Mouse (Mus musculus) neural tube, embryonic 15.5 days (tissue): ENCODE measurements around the gene Cep41. TPM values are rescaled to one million over a fixed set of nuclear protein-coding genes. Genes with fewer than 3 reads are reported as not detected.
A peak's percentile ranks its signal among the peaks of the same experiment; 100 is the strongest.

Experiments used
- ATAC-seq: fragments of 200-750 bp; cut with Nextera tagmentation; 2 replicates; pipeline ENCODE4 v1.8.0; 2017; ENCODE audit warnings: mild to moderate bottlenecking, moderate TSS enrichment, moderate library complexity; ENCODE audit not compliant: low FRiP score
- H3K27ac ChIP-seq: fragments of 300-500 bp; sonication (generic); replicated peaks from 2 replicates; pipeline ENCODE4 v1.5.1; 2015; ENCODE audit warnings: mild to moderate bottlenecking, inconsistent platforms
- H3K27me3 ChIP-seq: fragments of 300-500 bp; sonication (generic); replicated peaks from 2 replicates; pipeline ENCODE4 v1.6.1; 2015; ENCODE audit warnings: inconsistent platforms
- H3K36me3 ChIP-seq: fragments of 300-500 bp; sonication (generic); 2 replicates; pipeline ENCODE4 v1.6.1; 2015; ENCODE audit warnings: inconsistent platforms
- H3K4me1 ChIP-seq: fragments of 300-500 bp; sonication (generic); 2 replicates; pipeline ENCODE4 v1.6.1; 2015; ENCODE audit warnings: inconsistent platforms
- H3K4me2 ChIP-seq: fragments of 300-500 bp; sonication (generic); 2 replicates; pipeline ENCODE4 v1.6.1; 2015; ENCODE audit warnings: inconsistent platforms, mild to moderate bottlenecking, moderate library complexity
- H3K4me3 ChIP-seq: fragments of 300-500 bp; sonication (generic); replicated peaks from 2 replicates; pipeline ENCODE4 v1.5.1; 2015; ENCODE audit warnings: mild to moderate bottlenecking, inconsistent platforms
- H3K9ac ChIP-seq: fragments of 300-500 bp; sonication (generic); replicated peaks from 2 replicates; pipeline ENCODE4 v1.6.1; 2015; ENCODE audit warnings: mild to moderate bottlenecking, inconsistent platforms
- H3K9me3 ChIP-seq: fragments of 300-500 bp; sonication (generic); replicated peaks from 2 replicates; pipeline ENCODE4 v1.6.1; 2016; ENCODE audit warnings: inconsistent platforms
- WGBS: fragments of 180-500 bp; shearing (Covaris S2); methylation state at CpG from one replicate; pipeline ENCODE4 v1.1.7; 2015; ENCODE audit warnings: mixed read lengths; 5-methylcytosine and 5-hydroxymethylcytosine counted together
- polyA plus RNA-seq: library from polyadenylated mRNA; unstranded; fragments of >200 nt; fragmentation: Nextera tagmentation; extraction: Ambion mirVana; gene quantifications from 2 replicates; pipeline ENCODE4 v1.2.1, GENCODE M21; 2015

The Cep41 gene
- polyA plus RNA-seq, 1 experiment from 2014 or later: 11.6 TPM

DNA sequence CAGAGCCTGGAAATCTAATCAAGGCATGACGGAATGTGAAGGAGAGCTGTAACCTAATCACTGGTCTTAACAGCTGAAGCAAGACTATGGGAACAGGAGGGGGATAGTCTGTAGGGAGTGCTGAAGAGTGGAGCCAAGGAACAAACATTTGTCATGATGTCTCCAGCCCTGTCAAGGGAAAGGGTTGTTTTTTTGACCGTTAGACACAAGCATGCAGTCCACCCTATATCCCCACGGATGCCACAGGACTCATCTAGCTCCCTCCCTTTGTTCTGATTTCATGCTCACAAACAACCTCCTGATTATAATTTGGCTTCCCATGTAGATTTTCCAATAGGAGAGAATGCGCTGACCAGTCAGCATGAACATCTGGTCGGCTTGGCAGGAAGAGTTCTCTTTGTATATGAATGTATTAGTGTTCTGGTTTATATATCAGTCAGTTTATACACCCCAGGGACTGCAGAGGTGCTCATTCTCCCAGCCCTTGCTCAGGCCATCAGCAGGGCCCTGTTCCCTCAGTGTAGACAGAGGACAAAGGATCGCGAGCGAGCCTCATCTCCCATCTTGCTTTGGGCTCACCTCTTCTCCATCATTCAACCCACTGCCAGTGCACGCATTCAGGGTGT lies 10.5 kb upstream of the Cep41 start:
- no peak for ATAC-seq
- Histone ChIP-seq H3K4me1 (peaks cover 3% of the 10 kb centered on the region), H3K4me2 (no peak overlapping the region), H3K27ac (0 out of 2 replicates have a peak overlapping the region, but pooled peaks have one; percentile 18), H3K9me3 (no peaks in the 10 kb centered on the region), H3K27me3 (no peaks in the 10 kb centered on the region), H3K9ac (no peak overlapping the region), H3K36me3 (no peaks in the 10 kb centered on the region), H3K4me3 (no peak overlapping the region)
- 83% methylated on average over 9 of the region's 9 CpGs for WGBS

DNA sequence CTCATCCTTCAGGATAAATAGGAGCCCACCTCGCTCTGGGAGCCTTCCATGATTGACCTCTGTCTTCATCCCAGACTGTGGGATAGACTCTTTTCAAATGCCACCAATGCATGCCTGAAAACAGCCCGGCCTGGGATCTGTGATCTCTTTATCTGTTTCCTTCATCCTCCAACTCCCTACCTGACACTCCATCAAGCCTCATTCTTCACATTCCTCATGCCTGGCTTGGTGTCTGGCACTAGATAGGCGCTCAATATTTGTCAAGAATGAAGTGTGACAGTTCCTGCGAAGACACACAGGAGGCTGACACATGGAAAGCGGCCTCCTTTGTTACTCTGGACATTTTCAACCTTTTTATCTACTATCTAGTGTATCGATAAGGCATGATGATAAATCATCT lies 9.9 kb upstream of the Cep41 start:
- Histone ChIP-seq H3K36me3 (no peaks in the 10 kb centered on the region), H3K27ac (no peak overlapping the region), H3K9ac (no peak overlapping the region), H3K27me3 (no peaks in the 10 kb centered on the region), H3K9me3 (no peaks in the 10 kb centered on the region), H3K4me3 (no peak overlapping the region), H3K4me2 (no peak overlapping the region), H3K4me1 (no peaks in the 10 kb centered on the region)
- WGBS: 82% methylated on average over 6 of the region's 6 CpGs
- ATAC-seq: no peak

DNA sequence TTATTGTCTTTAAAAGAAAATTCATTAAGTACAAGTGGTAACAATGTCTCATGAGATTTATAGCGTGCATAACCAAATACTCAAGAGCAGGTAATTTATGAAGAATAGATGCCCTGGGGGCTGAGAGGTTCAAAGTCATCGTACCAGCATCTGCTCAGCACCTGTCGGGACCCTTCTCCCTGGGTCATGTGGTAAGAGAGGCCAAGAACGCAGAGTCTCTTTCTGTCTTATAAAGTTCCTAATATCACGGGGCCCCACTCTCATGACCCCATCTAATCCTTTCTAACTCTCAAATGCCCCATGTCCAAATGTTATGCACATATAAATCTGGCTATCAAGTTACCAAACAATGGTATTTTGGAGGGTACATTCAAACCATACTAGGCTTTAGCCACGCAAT lies 9.3 kb upstream of the Cep41 start:
- ATAC-seq: no peak
- Histone ChIP-seq H3K9ac (no peak overlapping the region), H3K36me3 (no peaks in the 10 kb centered on the region), H3K4me1 (no peaks in the 10 kb centered on the region), H3K4me2 (no peak overlapping the region), H3K27ac (no peak overlapping the region), H3K9me3 (no peaks in the 10 kb centered on the region), H3K4me3 (no peak overlapping the region), H3K27me3 (no peaks in the 10 kb centered on the region)
- 74% methylated on average over 6 of the region's 6 CpGs for WGBS

DNA sequence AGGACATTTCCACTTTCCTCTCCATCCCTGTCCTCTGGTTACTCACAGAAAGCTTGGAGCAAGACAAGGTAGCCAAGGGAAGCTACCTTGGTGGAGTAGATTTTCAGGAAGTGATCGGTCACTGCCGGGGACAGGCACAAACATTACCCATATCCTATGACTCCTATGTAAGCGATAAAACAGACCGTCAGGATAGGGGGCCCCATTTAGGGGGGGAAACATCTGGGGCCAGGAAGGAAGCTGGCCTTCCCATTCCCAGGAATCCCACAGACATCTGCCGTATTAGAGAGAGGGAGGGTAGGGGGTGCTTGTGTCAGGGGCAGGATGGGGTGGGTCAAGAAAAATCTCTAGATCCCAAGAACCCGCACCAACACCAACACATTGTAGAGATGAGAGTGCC lies 6.6 kb upstream of the Cep41 start:
- H3K4me2 ChIP-seq: no peak overlapping the region
- no peak overlapping the region for H3K4me3 ChIP-seq
- WGBS: 77% methylated on average over 6 of the region's 6 CpGs
- no peaks in the 10 kb centered on the region for H3K36me3 ChIP-seq
- H3K9me3 ChIP-seq: no peaks in the 10 kb centered on the region
- no peak overlapping the region for H3K27ac ChIP-seq
- H3K9ac ChIP-seq: no peak overlapping the region
- no peak for ATAC-seq
- H3K4me1 ChIP-seq: no peaks in the 10 kb centered on the region
- no peaks in the 10 kb centered on the region for H3K27me3 ChIP-seq

DNA sequence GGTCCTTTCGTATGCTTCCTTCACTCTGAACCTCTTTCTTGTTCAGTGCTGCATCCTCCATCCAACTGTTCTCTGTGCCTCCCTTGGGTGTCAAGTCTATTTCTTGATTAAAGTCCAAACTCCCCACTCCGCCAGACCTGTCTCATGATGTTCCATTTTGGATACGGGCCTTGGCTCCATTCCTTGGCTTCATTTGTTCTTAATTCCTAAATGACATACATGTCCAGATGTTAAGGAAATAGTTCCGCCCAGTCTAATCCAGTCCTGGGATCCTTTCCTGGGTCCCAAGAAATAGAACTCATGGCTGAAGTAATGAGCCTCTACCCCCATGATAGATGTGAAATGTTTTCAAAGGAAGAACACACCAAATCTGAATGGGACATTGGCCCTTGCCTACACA lies 4.5 kb upstream of the Cep41 start:
- ATAC-seq: no peak
- no peaks in the 10 kb centered on the region for H3K36me3 ChIP-seq
- H3K4me1 ChIP-seq: peaks cover 9% of the 10 kb centered on the region
- WGBS: 97% methylated on average over 4 of the region's 4 CpGs
- H3K27ac ChIP-seq: no peak overlapping the region
- no peak overlapping the region for H3K9ac ChIP-seq
- H3K27me3 ChIP-seq: no peaks in the 10 kb centered on the region
- no peak overlapping the region for H3K4me3 ChIP-seq
- H3K4me2 ChIP-seq: no peak overlapping the region
- H3K9me3 ChIP-seq: no peaks in the 10 kb centered on the region

DNA sequence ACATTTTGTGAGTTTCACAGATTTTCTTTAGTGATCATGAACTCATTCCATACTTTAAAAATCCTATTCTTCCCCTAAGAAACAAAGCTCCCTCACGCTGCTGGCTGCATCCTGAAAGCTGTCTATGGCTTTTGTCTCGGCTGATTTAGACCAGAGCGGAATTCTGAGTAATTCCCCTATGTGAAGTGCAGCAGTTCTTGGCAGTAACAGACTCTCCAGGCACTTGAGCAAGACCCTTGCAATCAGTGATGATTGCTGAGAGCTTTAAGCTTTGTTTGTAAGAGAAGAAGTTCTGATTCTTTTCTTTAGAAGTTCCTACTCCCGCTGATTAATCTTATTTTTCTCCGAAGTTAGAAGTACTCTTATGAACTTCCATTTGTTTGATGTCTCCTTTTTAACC lies 3.9 kb upstream of the Cep41 start:
- H3K4me3 ChIP-seq: no peak overlapping the region
- H3K27ac ChIP-seq: no peak overlapping the region
- H3K27me3 ChIP-seq: no peaks in the 10 kb centered on the region
- H3K9ac ChIP-seq: no peak overlapping the region
- 36% methylated on average over 5 of the region's 5 CpGs for WGBS
- ATAC-seq: no peak
- no peaks in the 10 kb centered on the region for H3K36me3 ChIP-seq
- no peak overlapping the region for H3K4me2 ChIP-seq
- peaks cover 15% of the 10 kb centered on the region for H3K4me1 ChIP-seq
- no peaks in the 10 kb centered on the region for H3K9me3 ChIP-seq

DNA sequence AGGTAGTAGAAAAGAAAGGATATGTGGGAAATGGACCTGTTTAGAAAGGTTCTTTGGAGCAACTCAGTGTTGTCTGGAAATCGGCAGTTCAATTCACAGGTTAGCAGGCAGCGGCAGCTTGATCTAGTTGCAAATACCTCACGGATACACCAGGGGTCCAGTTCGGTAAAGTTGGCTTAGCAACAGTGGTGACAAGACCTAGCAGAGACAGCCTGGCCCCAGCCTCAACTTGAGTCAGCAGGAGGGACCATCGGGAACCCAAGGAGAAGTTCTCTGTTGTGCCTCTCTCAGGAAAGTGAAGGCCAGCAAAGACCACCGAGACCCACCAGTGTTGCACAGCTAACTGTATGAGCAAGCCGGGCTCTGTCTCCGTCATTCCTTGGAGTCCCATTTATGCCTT lies 1.6 kb upstream of the Cep41 start:
- H3K4me2 ChIP-seq: no peak overlapping the region
- H3K9me3 ChIP-seq: no peaks in the 10 kb centered on the region
- H3K9ac ChIP-seq: no peak overlapping the region
- H3K27ac ChIP-seq: no peak overlapping the region
- H3K27me3 ChIP-seq: no peaks in the 10 kb centered on the region
- WGBS: 90% methylated on average over 8 of the region's 8 CpGs
- no peak for ATAC-seq
- H3K4me1 ChIP-seq: peaks cover 15% of the 10 kb centered on the region
- no peaks in the 10 kb centered on the region for H3K36me3 ChIP-seq
- no peak overlapping the region for H3K4me3 ChIP-seq

DNA sequence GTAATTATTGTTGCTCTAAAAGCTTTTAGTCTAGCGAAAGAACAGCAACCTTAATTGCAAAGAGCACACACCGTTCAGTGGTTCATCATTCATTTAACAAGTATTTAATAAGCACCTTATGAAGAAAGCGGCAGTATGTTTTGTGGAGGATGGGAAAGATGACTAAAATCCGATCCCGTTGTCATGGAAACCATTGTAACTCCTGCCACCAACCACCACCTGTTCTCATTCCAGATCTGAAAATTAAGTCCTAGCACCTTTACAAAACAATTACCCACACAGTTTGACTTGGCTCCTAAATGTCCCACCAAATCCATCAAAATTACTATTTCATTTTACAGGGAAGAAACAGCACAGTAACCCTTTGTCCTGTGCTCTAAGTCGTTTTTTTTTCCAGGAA lies 660 bp upstream of the Cep41 start:
- Histone ChIP-seq H3K4me1 (peaks cover 15% of the 10 kb centered on the region), H3K9ac (peak overlapping the region; percentile 40), H3K27me3 (no peaks in the 10 kb centered on the region), H3K27ac (peak overlapping the region; percentile 96), H3K4me2 (peak overlapping the region; percentile 74), H3K4me3 (peak overlapping the region; percentile 71), H3K36me3 (no peaks in the 10 kb centered on the region), H3K9me3 (no peaks in the 10 kb centered on the region)
- WGBS: 26% methylated on average over 6 of the region's 6 CpGs
- ATAC-seq: peak; percentile 24; the same call in 1 of the 2 replicates

DNA sequence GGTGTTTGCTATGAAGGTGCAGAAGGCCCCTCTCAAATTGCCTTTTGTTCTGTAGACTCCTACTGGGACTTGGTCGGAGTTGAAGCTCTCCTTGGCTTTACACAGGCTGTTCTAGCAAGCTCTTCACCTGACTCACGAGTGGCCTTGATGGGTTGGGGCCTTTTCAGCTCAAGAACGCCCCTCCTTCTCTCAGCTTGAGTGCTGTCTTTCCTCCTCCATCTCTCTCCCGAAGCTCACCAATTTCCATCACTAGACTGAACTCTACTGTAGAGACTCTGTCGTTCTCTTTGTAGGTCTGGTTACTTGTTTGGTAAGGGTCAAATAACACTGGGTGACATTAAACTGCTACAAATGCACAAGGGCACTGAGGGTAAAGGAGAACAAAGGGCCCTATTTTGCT lies 723 bp downstream of the Cep41 start:
- H3K27me3 ChIP-seq: no peaks in the 10 kb centered on the region
- H3K4me1 ChIP-seq: peaks cover 15% of the 10 kb centered on the region
- H3K9me3 ChIP-seq: no peaks in the 10 kb centered on the region
- H3K4me3 ChIP-seq: peak overlapping the region; percentile 71
- peak overlapping the region; percentile 96 for H3K27ac ChIP-seq
- H3K9ac ChIP-seq: peak overlapping the region; percentile 59
- WGBS: 84% methylated on average over 5 of the region's 5 CpGs
- peak overlapping the region; percentile 74 for H3K4me2 ChIP-seq
- H3K36me3 ChIP-seq: no peaks in the 10 kb centered on the region
- ATAC-seq: no peak; the same call in 1 of the 2 replicates

DNA sequence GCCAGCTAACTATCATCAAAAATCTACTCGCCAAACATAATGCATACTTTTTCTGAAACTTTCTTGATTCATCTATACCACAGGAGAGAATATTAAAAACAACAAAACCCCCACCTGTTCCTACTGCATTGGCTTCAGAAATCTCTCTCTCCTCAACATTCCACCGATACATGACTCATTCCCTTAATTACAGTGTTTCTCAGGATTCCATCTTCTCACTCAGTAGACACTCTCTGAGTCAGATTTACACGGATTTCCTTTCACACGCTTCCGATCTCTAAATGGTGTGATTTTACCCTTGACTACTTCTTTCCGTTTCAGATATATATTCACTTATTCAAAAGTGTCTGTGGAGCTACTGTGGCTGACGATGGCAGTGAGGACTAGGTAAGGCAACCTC lies 6.4 kb downstream of the Cep41 start:
- no peak overlapping the region for H3K9ac ChIP-seq
- no peak overlapping the region for H3K4me2 ChIP-seq
- H3K36me3 ChIP-seq: no peaks in the 10 kb centered on the region
- H3K27ac ChIP-seq: no peak overlapping the region
- H3K9me3 ChIP-seq: no peaks in the 10 kb centered on the region
- whole genome bisulfite sequencing: 97% methylated on average over 7 of the region's 7 CpGs
- no peaks in the 10 kb centered on the region for H3K27me3 ChIP-seq
- H3K4me1 ChIP-seq: 0 out of 2 replicates have a peak, but pooled peaks cover 3% of the 10 kb centered on the region
- ATAC-seq: no peak
- H3K4me3 ChIP-seq: no peak overlapping the region

DNA sequence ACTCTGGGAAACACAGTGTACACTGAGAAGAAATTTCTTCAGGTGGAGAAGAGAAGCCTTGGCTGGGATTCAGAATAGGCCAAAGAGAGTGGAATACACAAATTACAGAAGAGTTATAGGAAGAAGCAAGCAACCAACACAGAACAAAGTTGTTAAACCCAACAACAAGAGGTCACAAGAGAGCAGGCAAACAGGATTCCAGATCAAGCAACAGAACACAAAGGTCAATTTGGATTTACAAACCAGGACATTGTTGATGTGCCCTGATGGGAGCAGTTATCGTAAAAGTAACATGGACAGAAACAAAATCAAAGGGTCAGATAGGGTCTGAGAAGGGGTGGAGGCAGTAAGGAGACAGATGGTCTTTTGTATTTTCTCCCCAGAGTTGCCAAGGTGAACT lies 9.0 kb downstream of the Cep41 start:
- Histone ChIP-seq H3K9ac (no peak overlapping the region), H3K36me3 (no peaks in the 10 kb centered on the region), H3K4me3 (no peak overlapping the region), H3K4me1 (peaks cover 5% of the 10 kb centered on the region; the same call in 1 of the 2 replicates), H3K27ac (no peak overlapping the region), H3K9me3 (no peaks in the 10 kb centered on the region), H3K4me2 (no peak overlapping the region), H3K27me3 (no peaks in the 10 kb centered on the region)
- no peak for ATAC-seq
- 74% methylated on average over 1 of the region's 1 CpGs for whole genome bisulfite sequencing

DNA sequence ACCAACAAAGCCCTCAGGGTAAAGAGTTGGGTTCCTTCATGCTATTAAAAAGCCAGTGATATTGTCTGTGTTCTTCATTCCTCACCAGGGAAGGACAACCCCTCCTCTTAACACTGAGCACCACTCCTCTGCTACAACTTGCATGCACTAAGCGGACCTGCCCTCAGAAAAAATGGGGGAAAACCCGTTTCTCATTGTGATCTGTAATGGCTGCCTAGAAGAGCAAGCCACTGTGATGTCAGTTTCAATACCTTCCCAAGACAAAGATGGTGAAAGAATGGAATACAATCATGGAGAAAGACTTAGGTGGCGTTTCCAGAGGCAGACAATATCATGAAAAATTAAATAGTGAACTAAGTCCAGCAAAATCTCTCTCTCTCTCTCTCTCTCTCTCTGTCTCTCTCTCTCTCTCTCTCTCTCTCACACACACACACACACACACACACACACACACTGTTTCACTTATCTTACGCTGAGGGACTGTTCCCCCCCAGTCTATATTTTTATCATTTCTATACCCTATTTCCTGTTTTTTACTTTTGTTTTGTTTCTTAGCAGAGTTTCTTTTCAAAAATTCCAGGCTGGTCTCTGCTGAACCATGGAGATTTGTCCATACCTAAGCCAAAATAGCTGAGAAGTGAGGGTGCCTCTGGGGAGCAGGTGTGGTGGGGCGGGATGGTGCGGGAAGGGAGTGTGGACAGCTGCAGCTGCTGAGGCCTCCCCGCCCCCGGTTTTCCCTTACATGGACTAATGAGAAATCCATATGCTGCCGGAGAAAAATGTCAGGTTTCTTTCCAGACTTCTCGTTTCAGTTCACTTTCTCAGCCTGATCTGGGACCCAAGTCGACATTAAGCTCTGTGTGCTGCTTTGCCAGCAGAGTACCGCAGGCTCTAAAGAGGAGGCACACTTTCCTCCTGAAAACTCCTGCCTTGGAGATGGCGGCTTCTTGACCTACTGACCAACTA lies 11.3 kb downstream of the Cep41 start:
- no peak overlapping the region for H3K9ac ChIP-seq
- ATAC-seq: no peak

More for the DNA sequence above, 11.3 kb downstream of the Cep41 start:
- Histone ChIP-seq H3K4me1 (peaks cover 20% of the 10 kb centered on the region), H3K4me2 (no peak overlapping the region), H3K4me3 (no peak overlapping the region), H3K27ac (peak overlapping the region; percentile 64), H3K36me3 (no peaks in the 10 kb centered on the region), H3K27me3 (no peaks in the 10 kb centered on the region), H3K9me3 (no peaks in the 10 kb centered on the region)
- WGBS: 59% methylated on average over 13 of the region's 13 CpGs
